In the genomic region with DNA sequence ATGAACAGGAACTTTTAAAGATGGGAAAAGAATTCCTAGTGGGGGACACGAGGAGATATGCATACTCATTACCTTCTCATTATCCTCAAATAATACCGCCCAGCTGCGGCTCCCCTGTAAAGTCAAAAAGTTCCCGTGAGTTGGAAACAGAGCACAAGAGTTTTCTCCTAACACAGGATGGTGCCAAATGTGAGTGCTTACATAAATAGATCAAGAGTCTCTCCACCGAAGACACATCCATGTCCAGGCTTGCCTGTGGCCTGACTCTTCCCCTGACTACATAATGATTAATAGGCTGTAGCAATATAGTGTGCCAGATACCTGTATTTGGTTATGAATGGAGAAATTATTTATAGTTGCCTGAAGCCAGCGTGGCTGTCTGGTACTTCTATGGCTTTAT, we compare ENCODE assay signal across 15 mouse cellular contexts.
"Had no signal": no experiment of that assay in that cellular context is flagged by ENCODE, and none has a peak within 500 bp of the region (broad histone marks: within the 10 kb centered on the region; RNA-seq: fewer than 3 reads in every experiment).

No protein-coding gene starts in this region.

- H3K27ac ChIP-seq: layer of hippocampus, adult 2 months; limb, embryonic 13.5 days; liver, embryonic 12.5 days; lung, embryonic 15.5 days; macrophage; midbrain, embryonic 15.5 days; neural tube, embryonic 13.5 days had no signal

- H3K4me3 ChIP-seq: layer of hippocampus, adult 2 months; limb, embryonic 13.5 days; liver, embryonic 12.5 days; lung, embryonic 15.5 days; megakaryocyte, embryonic 14.5 days; midbrain, embryonic 15.5 days; neural tube, embryonic 13.5 days had no signal

- H3K9me3 ChIP-seq: limb, embryonic 13.5 days; liver, embryonic 12.5 days; lung, embryonic 15.5 days; midbrain, embryonic 15.5 days; neural tube, embryonic 13.5 days had no signal

- H3K36me3 ChIP-seq: limb, embryonic 13.5 days; liver, embryonic 12.5 days; lung, embryonic 15.5 days; midbrain, embryonic 15.5 days; neural tube, embryonic 13.5 days had no signal

- DNase-seq: kidney, adult 11 months; kidney, postnatal 10 days; liver, postnatal 0 days; lung, postnatal 14 days; right cerebral cortex, postnatal 4 days; spleen, adult 18-20 months had no signal

- H3K27me3 ChIP-seq: limb, embryonic 13.5 days; liver, embryonic 12.5 days; lung, embryonic 15.5 days; midbrain, embryonic 15.5 days; neural tube, embryonic 13.5 days had no signal

- H3K4me2 ChIP-seq: limb, embryonic 13.5 days; liver, embryonic 12.5 days; lung, embryonic 15.5 days; midbrain, embryonic 11.5 days; midbrain, embryonic 15.5 days; neural tube, embryonic 13.5 days had no signal

- ATAC-seq: liver, embryonic 12.5 days; liver, postnatal 0 days; midbrain, embryonic 15.5 days had no signal

- H3K9ac ChIP-seq: limb, embryonic 13.5 days; liver, embryonic 12.5 days; liver, postnatal 0 days; lung, embryonic 15.5 days; midbrain, embryonic 15.5 days; neural tube, embryonic 13.5 days had no signal

- H3K4me1 ChIP-seq: midbrain, embryonic 15.5 days; neural tube, embryonic 13.5 days had no signal
